Comparison of ENCODE assay signal across 8 mouse cellular contexts in the genomic region with DNA sequence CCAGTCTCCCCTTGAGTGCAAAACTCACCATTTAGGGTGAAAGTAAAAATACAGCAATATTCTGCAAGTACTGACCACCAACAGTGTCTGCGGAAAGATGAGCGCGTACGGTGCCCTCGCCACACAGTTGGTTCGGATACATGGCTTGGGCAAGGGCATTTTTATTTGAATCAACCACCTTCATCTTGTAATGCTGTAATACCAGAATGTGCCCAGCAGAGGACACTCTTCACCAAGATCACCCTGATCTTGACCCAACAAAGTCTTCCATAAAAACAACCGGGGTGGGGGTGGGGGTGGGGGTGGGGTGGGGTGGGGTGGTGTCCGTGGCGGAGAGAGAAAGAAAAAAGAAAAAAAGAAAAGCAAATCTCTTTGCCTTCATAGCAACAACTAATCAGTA.
DNase-seq lines count a peak whose midpoint lies in the region; ATAC-seq lines count a peak whose summit lies in the region.

No protein-coding gene starts in this region.

- DNase-seq in embryo, embryonic 10 days (ENCODE audit: low spot score) = peak; percentile 43
- no peak for DNase-seq in embryo, embryonic 9.5 days (ENCODE audit: extremely low spot score)
- DNase-seq in layer of hippocampus, adult 9-11 months = peak; percentile 14
- no peak for DNase-seq in layer of hippocampus, adult 9-10 months (ENCODE audit: low spot score)
- peak; percentile 34 for DNase-seq in adrenal gland, adult 2 months
- DNase-seq in fibroblast of lung, adult 2 months (ENCODE audit: low read depth) = peak; percentile 23
- no peak for DNase-seq in thymus, postnatal 25 days

- ATAC-seq in megakaryocyte, adult 5-6 weeks (ENCODE audit: poor library complexity, severe bottlenecking) = peak; percentile 64

Comparison
In these comparisons a context has a peak if more than half of its experiments do, and no peak if none do; other contexts are left out.
1. DNase-seq: peak in embryo, embryonic 10 days (single experiment), layer of hippocampus, adult 9-11 months (single experiment), adrenal gland, adult 2 months (single experiment) and fibroblast of lung, adult 2 months (single experiment); none in embryo, embryonic 9.5 days (single experiment), layer of hippocampus, adult 9-10 months (single experiment) and thymus, postnatal 25 days (single experiment).